Mouse (Mus musculus): Measurements from ENCODE around the gene Rapgef1. TPM values are rescaled to one million over a fixed set of nuclear protein-coding genes. Genes with fewer than 3 reads are reported as not detected.
A peak's percentile ranks its signal among the peaks of the same experiment; 100 is the strongest.

The Rapgef1 gene
- polyA plus RNA-seq, 1 experiment from 2014 or later: 11.2 TPM

GRCm38 (mm10) chr2:29731545-29731944, 112.0 kb downstream of the Rapgef1 start:
- H3K9me3 ChIP-seq (replicated peaks; ENCODE audit: control insufficient read depth, low read length): no peaks in the 10 kb centered on the region
- no peak overlapping the region for H3K4me2 ChIP-seq (ENCODE audit: low read depth, low read length)
- no peaks in the 10 kb centered on the region for H3K27me3 ChIP-seq (ENCODE audit: control insufficient read depth, insufficient read depth, low read length)
- ATAC-seq (ENCODE audit: insufficient read depth, low FRiP score): peak; percentile 48; the same call in 1 of the 2 replicates
- peaks cover 8% of the 10 kb centered on the region; the same call in 1 of the 2 replicates for H3K36me3 ChIP-seq (ENCODE audit: control insufficient read depth, insufficient read depth, low read length)
- no peak overlapping the region for H3K4me3 ChIP-seq (replicated peaks; ENCODE audit: low read length)
- no peak overlapping the region for H3K27ac ChIP-seq (ENCODE audit: low read length)
- H3K4me1 ChIP-seq (ENCODE audit: control insufficient read depth, insufficient read depth, low read length): no peaks in the 10 kb centered on the region
- H3K9ac ChIP-seq (ENCODE audit: low read length): no peak overlapping the region
- WGBS: 61% methylated on average over 3 of the region's 3 CpGs

- Histone ChIP-seq H3K27ac (ENCODE audit: low read length) (no peak overlapping the region), H3K4me3 (replicated peaks; ENCODE audit: low read length) (no peak overlapping the region), H3K4me2 (ENCODE audit: low read depth, low read length) (no peak overlapping the region), H3K27me3 (ENCODE audit: control insufficient read depth, insufficient read depth, low read length) (no peaks in the 10 kb centered on the region), H3K9me3 (replicated peaks; ENCODE audit: control insufficient read depth, low read length) (no peaks in the 10 kb centered on the region), H3K4me1 (ENCODE audit: control insufficient read depth, insufficient read depth, low read length) (no peaks in the 10 kb centered on the region), H3K36me3 (ENCODE audit: control insufficient read depth, insufficient read depth, low read length) (peaks cover 7% of the 10 kb centered on the region; the same call in 1 of the 2 replicates), H3K9ac (ENCODE audit: low read length) (no peak overlapping the region)
- 84% methylated on average over 10 of the region's 10 CpGs for WGBS
- no peak for ATAC-seq (ENCODE audit: insufficient read depth, low FRiP score)
These were observed 113.0 kb downstream of the Rapgef1 start for GRCm38 (mm10) chr2:29732559-29732958.

- WGBS: 96% methylated on average over 5 of the region's 5 CpGs
- H3K36me3 ChIP-seq (ENCODE audit: control insufficient read depth, insufficient read depth, low read length): peaks cover 12% of the 10 kb centered on the region
These were observed 113.8 kb downstream of the Rapgef1 start for GRCm38 (mm10) chr2:29733348-29733747.

DNA sequence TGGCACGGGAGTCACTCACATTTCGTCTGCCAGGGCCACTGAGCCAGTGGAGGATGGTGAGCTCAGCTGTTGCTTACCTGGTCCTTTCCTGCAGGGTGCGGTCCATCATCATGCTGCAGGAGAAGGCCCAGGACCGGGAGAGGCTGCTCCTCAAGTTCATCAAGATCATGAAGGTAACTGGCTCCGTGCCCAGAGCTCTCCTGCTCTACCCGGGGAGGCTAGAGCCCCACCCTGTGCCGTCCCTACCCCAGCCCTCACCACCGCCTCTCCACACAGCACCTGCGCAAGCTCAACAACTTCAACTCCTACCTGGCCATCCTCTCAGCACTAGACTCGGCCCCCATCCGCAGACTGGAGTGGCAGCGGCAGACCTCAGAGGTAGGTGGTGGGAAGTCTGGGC, 116.2 kb downstream of the Rapgef1 start:
- Histone ChIP-seq H3K9ac (ENCODE audit: low read length) (no peak overlapping the region), H3K27ac (ENCODE audit: low read length) (peak overlapping the region; percentile 74; the same call in 1 of the 2 replicates), H3K27me3 (ENCODE audit: control insufficient read depth, insufficient read depth, low read length) (no peaks in the 10 kb centered on the region)

More at GRCm38 (mm10) chr2:29733348-29733747, 113.8 kb downstream of the Rapgef1 start:
- Histone ChIP-seq H3K27me3 (ENCODE audit: control insufficient read depth, insufficient read depth, low read length) (no peaks in the 10 kb centered on the region), H3K4me3 (replicated peaks; ENCODE audit: low read length) (no peak overlapping the region), H3K9ac (ENCODE audit: low read length) (no peak overlapping the region), H3K4me2 (ENCODE audit: low read depth, low read length) (no peak overlapping the region), H3K27ac (ENCODE audit: low read length) (no peak overlapping the region), H3K4me1 (ENCODE audit: control insufficient read depth, insufficient read depth, low read length) (no peaks in the 10 kb centered on the region), H3K9me3 (replicated peaks; ENCODE audit: control insufficient read depth, low read length) (no peaks in the 10 kb centered on the region)
- no peak for ATAC-seq (ENCODE audit: insufficient read depth, low FRiP score)

DNA sequence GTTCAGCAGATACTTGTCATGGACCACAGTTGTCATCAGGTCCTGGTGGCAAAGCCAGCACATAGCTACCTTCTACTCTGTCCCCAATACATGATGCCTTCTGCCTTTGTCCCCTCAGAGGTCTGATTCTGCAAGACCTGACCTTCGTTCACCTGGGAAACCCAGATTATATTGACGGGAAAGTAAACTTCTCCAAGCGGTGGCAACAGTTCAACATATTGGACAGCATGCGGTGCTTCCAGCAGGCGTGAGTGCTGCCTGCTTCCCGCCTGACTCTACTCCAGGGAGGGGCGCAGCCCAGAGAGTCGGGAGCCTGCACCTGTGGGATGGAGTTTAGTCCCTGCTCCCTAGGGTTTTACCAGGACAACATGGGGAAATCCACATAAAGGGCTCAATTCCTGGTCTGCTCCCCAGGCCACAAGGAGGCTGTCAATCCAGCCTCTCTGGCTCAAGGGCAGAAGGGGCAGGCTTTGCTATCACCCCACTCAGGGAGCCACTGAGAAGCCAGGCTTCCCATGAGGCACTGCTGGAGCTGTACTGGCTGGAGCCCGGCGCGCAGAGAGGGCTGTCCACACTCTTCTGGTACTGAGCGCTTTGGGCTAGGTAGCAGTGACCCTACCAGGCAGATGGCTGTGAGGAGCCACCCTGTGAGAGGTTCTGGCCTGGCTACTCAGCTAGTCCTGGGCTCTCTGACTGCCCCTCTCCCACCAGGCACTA, 117.8 kb downstream of the Rapgef1 start:
- H3K27ac ChIP-seq (ENCODE audit: low read length): no peak overlapping the region
- H3K4me3 ChIP-seq (replicated peaks; ENCODE audit: low read length): no peak overlapping the region
- H3K27me3 ChIP-seq (ENCODE audit: control insufficient read depth, insufficient read depth, low read length): no peaks in the 10 kb centered on the region
- no peaks in the 10 kb centered on the region for H3K9me3 ChIP-seq (replicated peaks; ENCODE audit: control insufficient read depth, low read length)
- H3K4me1 ChIP-seq (ENCODE audit: control insufficient read depth, insufficient read depth, low read length): 0 out of 2 replicates have a peak, but pooled peaks cover 3% of the 10 kb centered on the region
- H3K4me2 ChIP-seq (ENCODE audit: low read depth, low read length): no peak overlapping the region
- ATAC-seq (ENCODE audit: insufficient read depth, low FRiP score): no peak
- H3K36me3 ChIP-seq (ENCODE audit: control insufficient read depth, insufficient read depth, low read length): peaks cover 10% of the 10 kb centered on the region
- no peak overlapping the region for H3K9ac ChIP-seq (ENCODE audit: low read length)
- WGBS: 74% methylated on average over 12 of the region's 12 CpGs

More for the DNA sequence above, 116.2 kb downstream of the Rapgef1 start:
- H3K4me3 ChIP-seq (replicated peaks; ENCODE audit: low read length): no peak overlapping the region
- H3K4me1 ChIP-seq (ENCODE audit: control insufficient read depth, insufficient read depth, low read length): 0 out of 2 replicates have a peak, but pooled peaks cover 3% of the 10 kb centered on the region
- no peak overlapping the region for H3K4me2 ChIP-seq (ENCODE audit: low read depth, low read length)
- WGBS: 75% methylated on average over 12 of the region's 12 CpGs
- peaks cover 12% of the 10 kb centered on the region for H3K36me3 ChIP-seq (ENCODE audit: control insufficient read depth, insufficient read depth, low read length)
- H3K9me3 ChIP-seq (replicated peaks; ENCODE audit: control insufficient read depth, low read length): no peaks in the 10 kb centered on the region
- ATAC-seq (ENCODE audit: insufficient read depth, low FRiP score): peak; percentile 79

DNA sequence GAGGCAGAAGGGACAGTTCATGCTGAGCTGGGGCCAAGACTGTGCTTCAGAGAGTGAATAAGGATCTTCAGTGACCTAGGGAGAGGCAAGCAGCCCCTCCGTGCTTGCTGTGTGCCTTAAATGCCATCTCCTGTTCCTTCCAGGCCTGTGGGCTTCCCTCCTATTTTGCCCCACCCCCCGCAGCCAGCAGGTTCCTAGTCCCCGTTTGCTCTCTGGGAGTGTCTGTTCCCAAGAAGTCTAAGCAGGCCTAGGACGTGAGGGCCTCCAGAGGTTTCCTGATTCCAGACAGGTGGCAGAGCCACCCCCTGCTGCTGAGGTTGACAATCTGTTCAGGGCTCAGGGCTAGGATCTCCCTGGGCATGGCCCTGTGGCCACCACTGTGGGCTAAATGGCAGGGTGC, 119.3 kb downstream of the Rapgef1 start:
- Histone ChIP-seq H3K27me3 (ENCODE audit: control insufficient read depth, insufficient read depth, low read length) (no peaks in the 10 kb centered on the region), H3K4me1 (ENCODE audit: control insufficient read depth, insufficient read depth, low read length) (0 out of 2 replicates have a peak, but pooled peaks cover 3% of the 10 kb centered on the region), H3K36me3 (ENCODE audit: control insufficient read depth, insufficient read depth, low read length) (peaks cover 10% of the 10 kb centered on the region; the same call in 1 of the 2 replicates), H3K4me2 (ENCODE audit: low read depth, low read length) (no peak overlapping the region), H3K27ac (ENCODE audit: low read length) (peak overlapping the region; percentile 44), H3K9ac (ENCODE audit: low read length) (peak overlapping the region; percentile 5; the same call in 1 of the 2 replicates), H3K4me3 (replicated peaks; ENCODE audit: low read length) (no peak overlapping the region), H3K9me3 (replicated peaks; ENCODE audit: control insufficient read depth, low read length) (no peaks in the 10 kb centered on the region)
- no peak for ATAC-seq (ENCODE audit: insufficient read depth, low FRiP score)
- WGBS: 47% methylated on average over 4 of the region's 4 CpGs

DNA sequence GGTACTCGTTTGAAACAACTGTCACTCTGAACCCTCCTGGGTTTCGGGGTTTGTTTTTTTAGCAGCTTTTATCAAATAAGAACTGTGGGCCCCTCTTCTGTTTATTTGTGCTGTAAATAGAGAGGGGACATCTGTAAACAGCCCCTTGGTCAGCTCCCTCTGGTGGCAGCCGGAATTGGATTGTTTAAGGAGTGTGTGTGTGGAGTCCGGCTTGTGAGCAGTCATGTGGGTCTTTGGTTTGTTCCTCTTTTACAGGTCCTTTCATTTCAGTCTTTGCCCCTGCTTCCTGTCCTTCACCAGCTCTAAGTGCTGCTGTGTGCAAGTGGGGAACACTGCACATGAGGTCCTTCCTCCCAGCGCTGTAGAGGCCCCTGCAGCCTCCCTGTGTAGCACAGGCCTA, 119.8 kb downstream of the Rapgef1 start:
- 46% methylated on average over 5 of the region's 5 CpGs for WGBS
- Histone ChIP-seq H3K27ac (ENCODE audit: low read length) (peak overlapping the region; percentile 44), H3K4me1 (ENCODE audit: control insufficient read depth, insufficient read depth, low read length) (0 out of 2 replicates have a peak, but pooled peaks cover 3% of the 10 kb centered on the region), H3K4me2 (ENCODE audit: low read depth, low read length) (no peak overlapping the region), H3K4me3 (replicated peaks; ENCODE audit: low read length) (no peak overlapping the region), H3K9ac (ENCODE audit: low read length) (peak overlapping the region; percentile 5; the same call in 1 of the 2 replicates), H3K9me3 (replicated peaks; ENCODE audit: control insufficient read depth, low read length) (no peaks in the 10 kb centered on the region), H3K27me3 (ENCODE audit: control insufficient read depth, insufficient read depth, low read length) (no peaks in the 10 kb centered on the region), H3K36me3 (ENCODE audit: control insufficient read depth, insufficient read depth, low read length) (peaks cover 10% of the 10 kb centered on the region; the same call in 1 of the 2 replicates)
- ATAC-seq (ENCODE audit: insufficient read depth, low FRiP score): no peak

DNA sequence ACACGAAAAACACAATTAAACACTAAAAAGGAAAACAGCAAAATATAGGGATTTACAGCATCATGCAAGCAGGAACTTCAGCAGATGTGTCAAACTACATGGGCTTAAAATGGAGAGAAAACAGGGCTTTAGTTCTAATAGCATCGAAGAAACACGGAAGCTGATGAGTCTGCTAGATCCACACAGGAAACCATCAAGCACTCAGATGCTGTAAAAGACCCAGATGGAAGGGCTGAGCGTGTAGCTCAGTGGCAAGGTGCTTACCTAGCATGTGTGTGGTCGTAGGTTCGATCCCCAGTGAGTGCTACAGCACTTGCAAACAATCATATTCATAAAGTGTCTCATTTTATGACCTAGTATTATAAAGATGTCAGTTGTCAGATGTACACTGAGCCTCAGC, 121.7 kb downstream of the Rapgef1 start:
- H3K27me3 ChIP-seq (ENCODE audit: control insufficient read depth, insufficient read depth, low read length): peaks cover 3% of the 10 kb centered on the region; the same call in 1 of the 2 replicates
- ATAC-seq (ENCODE audit: insufficient read depth, low FRiP score): no peak
- H3K36me3 ChIP-seq (ENCODE audit: control insufficient read depth, insufficient read depth, low read length): peaks cover 10% of the 10 kb centered on the region; the same call in 1 of the 2 replicates
- no peak overlapping the region for H3K4me2 ChIP-seq (ENCODE audit: low read depth, low read length)
- 88% methylated on average over 6 of the region's 6 CpGs for WGBS
- H3K27ac ChIP-seq (ENCODE audit: low read length): no peak overlapping the region
- no peak overlapping the region for H3K4me3 ChIP-seq (replicated peaks; ENCODE audit: low read length)
- H3K9me3 ChIP-seq (replicated peaks; ENCODE audit: control insufficient read depth, low read length): no peaks in the 10 kb centered on the region
- 0 out of 2 replicates have a peak, but pooled peaks cover 3% of the 10 kb centered on the region for H3K4me1 ChIP-seq (ENCODE audit: control insufficient read depth, insufficient read depth, low read length)
- H3K9ac ChIP-seq (ENCODE audit: low read length): no peak overlapping the region

- no peaks in the 10 kb centered on the region for H3K9me3 ChIP-seq (replicated peaks; ENCODE audit: control insufficient read depth, low read length)
- H3K9ac ChIP-seq (ENCODE audit: low read length): no peak overlapping the region
- no peaks in the 10 kb centered on the region for H3K36me3 ChIP-seq (ENCODE audit: control insufficient read depth, insufficient read depth, low read length)
- no peak overlapping the region for H3K4me3 ChIP-seq (replicated peaks; ENCODE audit: low read length)
- no peak overlapping the region for H3K27ac ChIP-seq (ENCODE audit: low read length)
- 0 out of 2 replicates have a peak, but pooled peaks have one; percentile 22 for ATAC-seq (ENCODE audit: insufficient read depth, low FRiP score)
- no peak overlapping the region for H3K4me2 ChIP-seq (ENCODE audit: low read depth, low read length)
- H3K27me3 ChIP-seq (ENCODE audit: control insufficient read depth, insufficient read depth, low read length): peaks cover 16% of the 10 kb centered on the region
- no peaks in the 10 kb centered on the region for H3K4me1 ChIP-seq (ENCODE audit: control insufficient read depth, insufficient read depth, low read length)
- WGBS: 69% methylated on average over 6 of the region's 6 CpGs
These were observed 124.7 kb downstream of the Rapgef1 start for GRCm38 (mm10) chr2:29744256-29744655.

Data from stomach, embryonic 16.5 days (tissue).